Mouse (Mus musculus) kidney, embryonic 16.5 days (tissue): ENCODE measurements at regions not wholly inside any gene's neighbourhood (a gene's known extent, or its start where the extent isn't known, plus 50 kb on each side); places are given as distances from the start of the nearest gene placed in this dataset.
A peak's percentile ranks its signal among the peaks of the same experiment; 100 is the strongest.

Experiments
- ATAC-seq: fragments of 200-750 bp; cut with Nextera tagmentation; 2 replicates; pipeline ENCODE4 v1.8.0; 2017; ENCODE audit warnings: moderate TSS enrichment; ENCODE audit not compliant: low FRiP score, low TSS enrichment
- H3K27ac ChIP-seq: fragments of 300-500 bp; sonication (generic); 2 replicates; pipeline ENCODE4 v1.5.1; 2014; ENCODE audit warnings: low read length
- H3K27me3 ChIP-seq: fragments of 300-500 bp; sonication (generic); 2 replicates; pipeline ENCODE4 v1.6.1; 2014; ENCODE audit warnings: low read length, control low read depth, mixed read lengths; ENCODE audit not compliant: insufficient read depth
- H3K36me3 ChIP-seq: fragments of 300-500 bp; sonication (generic); 2 replicates; pipeline ENCODE4 v1.6.1; 2014; ENCODE audit warnings: low read length, control low read depth, mixed read lengths; ENCODE audit not compliant: insufficient read depth
- H3K4me1 ChIP-seq: fragments of 300-500 bp; sonication (generic); 2 replicates; pipeline ENCODE4 v1.6.1; 2014; ENCODE audit warnings: low read length, control low read depth, mixed read lengths; ENCODE audit not compliant: insufficient read depth
- H3K4me2 ChIP-seq: fragments of 300-500 bp; sonication (generic); replicated peaks from 2 replicates; pipeline ENCODE4 v1.6.1; 2014; ENCODE audit warnings: low read depth, low read length
- H3K4me3 ChIP-seq: fragments of 300-500 bp; sonication (generic); 2 replicates; pipeline ENCODE4 v1.5.1; 2014; ENCODE audit warnings: mild to moderate bottlenecking, low read length
- H3K9ac ChIP-seq: fragments of 300-500 bp; sonication (generic); replicated peaks from 2 replicates; pipeline ENCODE4 v1.6.1; 2014; ENCODE audit warnings: low read length
- H3K9me3 ChIP-seq: fragments of 300-500 bp; sonication (generic); 2 replicates; pipeline ENCODE4 v1.6.1; 2016; ENCODE audit warnings: low read length, control low read depth
- whole genome bisulfite sequencing: fragments of 180-500 bp; shearing (Covaris S2); extraction: QIAGEN DNeasy Blood & Tissue Kit; methylation state at CpG from one replicate; pipeline ENCODE4 v1.1.7; 2014; 5-methylcytosine and 5-hydroxymethylcytosine counted together

GRCm38 (mm10) chr11:17708769-17709168, 244.9 kb downstream of the Etaa1 start:
- no peak overlapping the region for H3K4me2 ChIP-seq
- no peaks in the 10 kb centered on the region for H3K4me1 ChIP-seq
- no peaks in the 10 kb centered on the region for H3K27me3 ChIP-seq
- H3K4me3 ChIP-seq: no peak overlapping the region
- no peak overlapping the region for H3K27ac ChIP-seq
- no peak for ATAC-seq
- no peak overlapping the region for H3K9ac ChIP-seq
- no peaks in the 10 kb centered on the region for H3K36me3 ChIP-seq
- peaks cover 2% of the 10 kb centered on the region; the same call in 1 of the 2 replicates for H3K9me3 ChIP-seq

- ATAC-seq: no peak
- Histone ChIP-seq H3K36me3 (no peaks in the 10 kb centered on the region), H3K27me3 (no peaks in the 10 kb centered on the region), H3K27ac (no peak overlapping the region), H3K9ac (no peak overlapping the region), H3K4me3 (no peak overlapping the region), H3K4me1 (peaks cover 4% of the 10 kb centered on the region; the same call in 1 of the 2 replicates), H3K4me2 (no peak overlapping the region), H3K9me3 (no peaks in the 10 kb centered on the region)
- WGBS: 93% methylated on average over 1 of the region's 1 CpGs
These were observed 231.6 kb downstream of the Etaa1 start for GRCm38 (mm10) chr11:17722051-17722450.

GRCm38 (mm10) chr11:17727258-17728034, 226.2 kb downstream of the Etaa1 start:
- ATAC-seq: peak; percentile 91
- Histone ChIP-seq H3K4me3 (no peak overlapping the region), H3K9ac (no peak overlapping the region), H3K4me1 (peaks cover 15% of the 10 kb centered on the region; the same call in 1 of the 2 replicates), H3K36me3 (no peaks in the 10 kb centered on the region), H3K27me3 (no peaks in the 10 kb centered on the region), H3K9me3 (no peaks in the 10 kb centered on the region), H3K4me2 (peak overlapping the region; percentile 30), H3K27ac (peak overlapping the region; percentile 80)
- 23% methylated on average over 8 of the region's 8 CpGs for WGBS

DNA sequence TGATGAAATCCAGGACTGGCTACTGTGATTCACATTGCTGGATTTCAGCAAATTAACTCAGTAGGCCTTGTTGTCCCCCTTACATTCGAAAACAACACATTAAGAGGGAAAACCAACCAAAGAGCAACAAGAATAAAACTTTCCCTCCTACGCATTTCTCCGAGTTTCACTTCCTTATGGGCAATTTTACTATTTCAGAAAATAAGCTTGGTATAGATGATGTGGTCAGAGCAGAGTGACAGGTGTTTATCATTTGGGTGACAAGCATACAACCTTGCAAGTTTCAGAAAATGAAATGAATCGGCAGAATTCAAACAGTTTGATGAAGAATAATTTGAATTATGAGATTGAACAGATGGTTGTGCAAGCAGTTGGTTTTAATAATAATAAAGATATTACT, 220.6 kb downstream of the Etaa1 start:
- H3K36me3 ChIP-seq: no peaks in the 10 kb centered on the region
- no peak overlapping the region for H3K4me3 ChIP-seq
- ATAC-seq: no peak
- no peak overlapping the region for H3K9ac ChIP-seq
- WGBS: 79% methylated on average over 4 of the region's 4 CpGs
- H3K27ac ChIP-seq: no peak overlapping the region
- H3K4me1 ChIP-seq: peaks cover 5% of the 10 kb centered on the region; the same call in 1 of the 2 replicates
- no peaks in the 10 kb centered on the region for H3K9me3 ChIP-seq
- H3K27me3 ChIP-seq: no peaks in the 10 kb centered on the region
- no peak overlapping the region for H3K4me2 ChIP-seq

DNA sequence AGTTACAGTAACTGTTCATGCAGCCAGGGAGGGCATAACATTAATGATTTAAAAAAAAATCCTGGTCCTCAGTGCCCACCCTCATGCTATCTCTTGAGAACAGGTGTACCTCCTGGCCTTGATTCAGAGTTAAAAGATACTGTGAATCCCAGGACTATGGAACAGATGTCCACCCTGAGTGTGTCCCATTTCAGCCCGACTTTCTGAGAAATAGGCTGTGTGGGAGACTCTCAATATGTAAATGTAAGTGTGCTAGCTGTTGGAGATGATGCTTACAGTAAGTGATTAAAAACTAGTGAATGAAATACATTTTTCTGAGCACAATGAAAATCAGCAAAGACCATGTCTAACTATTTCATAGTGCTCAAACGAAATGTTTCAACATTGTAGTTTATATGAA, 219.2 kb downstream of the Etaa1 start:
- H3K27me3 ChIP-seq: no peaks in the 10 kb centered on the region
- no peak overlapping the region for H3K4me3 ChIP-seq
- no peaks in the 10 kb centered on the region for H3K9me3 ChIP-seq
- 78% methylated on average over 2 of the region's 2 CpGs for WGBS
- H3K9ac ChIP-seq: no peak overlapping the region
- no peak for ATAC-seq
- H3K4me2 ChIP-seq: no peak overlapping the region
- no peaks in the 10 kb centered on the region for H3K4me1 ChIP-seq
- H3K27ac ChIP-seq: no peak overlapping the region
- H3K36me3 ChIP-seq: no peaks in the 10 kb centered on the region

DNA sequence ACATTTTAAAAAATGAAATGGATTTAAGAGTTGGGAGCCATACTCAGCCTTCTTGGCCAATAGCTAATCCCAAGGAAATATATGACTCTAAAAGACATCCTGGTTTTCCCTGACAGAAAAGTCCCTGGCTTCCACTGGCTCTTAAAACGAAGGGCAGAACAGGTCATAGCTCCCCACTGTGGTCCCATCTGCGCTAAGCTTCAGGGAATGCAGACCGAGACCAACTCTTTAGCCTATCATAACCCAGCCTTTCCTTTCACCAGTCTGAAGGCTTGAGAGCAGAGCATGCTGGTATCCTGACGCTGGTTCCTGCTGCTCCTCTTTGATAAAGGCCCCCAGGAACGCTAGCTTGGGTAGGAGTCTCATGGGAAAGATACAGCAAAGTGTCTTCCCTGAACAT, 214.8 kb downstream of the Etaa1 start:
- no peaks in the 10 kb centered on the region for H3K27me3 ChIP-seq
- H3K4me3 ChIP-seq: no peak overlapping the region
- H3K9me3 ChIP-seq: no peaks in the 10 kb centered on the region
- WGBS: 66% methylated on average over 5 of the region's 5 CpGs
- H3K9ac ChIP-seq: no peak overlapping the region
- no peaks in the 10 kb centered on the region for H3K36me3 ChIP-seq
- no peak overlapping the region for H3K27ac ChIP-seq
- ATAC-seq: no peak
- no peaks in the 10 kb centered on the region for H3K4me1 ChIP-seq
- no peak overlapping the region for H3K4me2 ChIP-seq

DNA sequence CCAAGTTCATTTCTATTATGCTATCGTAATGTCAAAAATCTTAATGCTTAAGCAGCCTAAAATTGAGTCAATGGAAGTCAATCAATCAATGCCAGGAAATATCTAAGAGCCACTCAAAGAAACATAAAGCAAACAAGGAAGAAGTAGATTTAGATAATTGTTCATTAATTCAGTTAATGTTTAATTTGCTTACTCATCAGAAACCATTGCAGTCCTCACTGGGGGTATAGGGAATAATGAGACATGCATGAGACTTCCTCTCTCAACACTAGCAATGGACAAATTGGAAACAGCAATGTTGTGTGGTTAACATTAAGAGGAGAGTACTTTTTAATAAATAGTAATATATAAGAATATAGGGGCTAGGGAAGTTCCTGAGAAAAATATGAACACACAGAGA, 209.9 kb downstream of the Etaa1 start:
- no peak for ATAC-seq
- Histone ChIP-seq H3K4me1 (no peaks in the 10 kb centered on the region), H3K27ac (no peak overlapping the region), H3K4me3 (no peak overlapping the region), H3K9me3 (no peaks in the 10 kb centered on the region), H3K9ac (no peak overlapping the region), H3K4me2 (no peak overlapping the region), H3K36me3 (no peaks in the 10 kb centered on the region), H3K27me3 (no peaks in the 10 kb centered on the region)
- WGBS: 85% methylated on average over 1 of the region's 1 CpGs

DNA sequence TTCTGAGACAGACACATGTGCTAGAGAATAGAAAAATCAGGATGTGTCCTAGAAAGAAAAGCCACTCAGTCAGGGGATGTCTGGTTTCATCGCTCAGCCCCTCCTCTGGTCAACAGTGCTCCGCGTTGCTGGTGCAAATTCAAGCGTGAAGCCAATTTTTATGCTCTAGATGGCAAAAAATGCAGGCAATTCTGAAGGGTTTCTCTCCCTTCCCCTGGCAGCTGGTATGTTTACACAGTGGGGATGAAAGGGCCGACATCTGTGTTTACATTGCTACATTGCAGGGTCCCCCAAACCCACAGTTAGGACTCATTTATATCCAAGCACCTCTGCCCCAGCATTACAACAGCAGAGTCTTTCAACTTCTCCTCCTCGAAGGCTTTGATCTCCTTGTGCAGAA, 203.3 kb downstream of the Etaa1 start:
- ATAC-seq: peak; percentile 89
- H3K4me1 ChIP-seq: peaks cover 9% of the 10 kb centered on the region; the same call in 1 of the 2 replicates
- H3K9me3 ChIP-seq: no peaks in the 10 kb centered on the region
- H3K9ac ChIP-seq: no peak overlapping the region
- H3K4me2 ChIP-seq: no peak overlapping the region
- H3K27ac ChIP-seq: 0 out of 2 replicates have a peak overlapping the region, but pooled peaks have one; percentile 6
- WGBS: 10% methylated on average over 6 of the region's 6 CpGs
- H3K27me3 ChIP-seq: no peaks in the 10 kb centered on the region
- H3K36me3 ChIP-seq: no peaks in the 10 kb centered on the region
- H3K4me3 ChIP-seq: no peak overlapping the region

DNA sequence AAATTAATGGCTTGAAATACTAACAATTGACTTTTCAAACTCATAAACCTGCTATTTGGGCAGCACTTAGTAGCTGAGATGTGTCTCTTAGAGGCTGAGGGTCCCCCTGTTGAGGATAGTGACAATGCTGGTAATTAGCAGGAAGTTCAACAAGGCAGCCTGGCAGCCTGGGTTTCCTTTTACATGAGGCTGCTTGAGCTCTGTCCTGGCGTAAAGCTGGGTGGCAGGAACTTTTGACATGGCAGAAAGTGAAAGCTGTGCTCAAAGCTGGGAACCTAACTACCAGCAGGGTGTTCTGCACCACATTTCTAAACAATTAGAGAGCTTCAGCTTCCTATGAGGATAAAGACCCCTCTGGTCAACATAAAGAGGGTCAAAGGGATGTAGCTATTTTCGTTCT, 194.5 kb downstream of the Etaa1 start:
- H3K9me3 ChIP-seq: no peaks in the 10 kb centered on the region
- H3K36me3 ChIP-seq: no peaks in the 10 kb centered on the region
- no peak overlapping the region for H3K4me3 ChIP-seq
- no peak for ATAC-seq
- 54% methylated on average over 2 of the region's 2 CpGs for WGBS
- H3K4me2 ChIP-seq: no peak overlapping the region
- no peaks in the 10 kb centered on the region for H3K27me3 ChIP-seq
- no peak overlapping the region for H3K27ac ChIP-seq
- H3K9ac ChIP-seq: no peak overlapping the region
- H3K4me1 ChIP-seq: no peaks in the 10 kb centered on the region

- Histone ChIP-seq H3K27ac (no peak overlapping the region), H3K9ac (no peak overlapping the region)
- WGBS: 30% methylated on average over 1 of the region's 1 CpGs
These were observed 190.3 kb downstream of the Etaa1 start for GRCm38 (mm10) chr11:17763411-17763810.

More at GRCm38 (mm10) chr11:17763411-17763810, 190.3 kb downstream of the Etaa1 start:
- no peak overlapping the region for H3K4me3 ChIP-seq
- no peak for ATAC-seq
- no peaks in the 10 kb centered on the region for H3K27me3 ChIP-seq
- no peaks in the 10 kb centered on the region for H3K36me3 ChIP-seq
- H3K4me1 ChIP-seq: 0 out of 2 replicates have a peak, but pooled peaks cover 4% of the 10 kb centered on the region
- H3K9me3 ChIP-seq: no peaks in the 10 kb centered on the region
- H3K4me2 ChIP-seq: no peak overlapping the region
